Mouse (Mus musculus): ENCODE results near the gene Ubap1l. TPM values are rescaled to one million over a fixed set of nuclear protein-coding genes. Genes with fewer than 3 reads are reported as not detected.

Gene Ubap1l
- polyA plus RNA-seq, 1 experiment from 2014 or later, result 0.73 TPM

DNA sequence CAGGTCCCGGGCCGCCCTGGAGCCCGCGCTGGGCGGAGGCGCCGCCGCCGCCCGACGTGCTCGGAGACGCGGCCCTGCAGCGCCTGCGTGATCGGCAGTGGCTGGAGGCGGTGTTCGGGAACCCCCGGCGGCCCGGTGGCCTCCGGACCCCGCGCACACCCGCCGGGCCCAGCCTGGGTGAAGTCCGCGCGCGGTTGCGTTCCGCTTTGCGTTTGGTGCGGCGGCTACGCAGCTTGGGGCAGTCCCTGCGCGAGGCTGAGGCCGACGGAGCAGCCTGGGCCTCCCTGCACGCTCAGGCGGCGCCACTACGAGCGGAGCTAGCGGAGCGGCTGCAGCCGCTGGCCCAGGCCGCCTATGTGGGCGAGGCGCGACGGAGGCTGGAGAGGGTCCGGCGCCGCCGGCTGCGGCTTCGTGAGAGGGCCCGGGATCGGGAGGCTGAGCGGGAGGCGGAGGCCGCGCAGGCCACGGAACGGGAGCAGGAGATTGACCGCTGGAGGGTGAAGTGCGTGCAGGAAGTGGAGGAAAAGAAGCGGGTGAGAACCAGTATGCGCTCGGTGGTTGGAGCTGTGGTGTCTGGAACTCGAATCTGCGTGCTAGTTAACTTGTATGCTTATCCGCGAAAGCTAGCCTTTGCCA lies 14.2 kb upstream of the Ubap1l start:
- H3K4me3 ChIP-seq (replicated peaks), result peak overlapping the region; percentile 100
- under 1% methylated on average over 75 of the region's 77 CpGs for WGBS
- no peaks in the 10 kb centered on the region for H3K27me3 ChIP-seq
- no peaks in the 10 kb centered on the region for H3K9me3 ChIP-seq
- H3K4me1 ChIP-seq, result peaks cover 27% of the 10 kb centered on the region
- H3K4me2 ChIP-seq, result peak overlapping the region; percentile 98
- H3K27ac ChIP-seq, result peak overlapping the region; percentile 96
- H3K9ac ChIP-seq, result peak overlapping the region; percentile 98
- peak; percentile 82 for ATAC-seq (ENCODE audit: low FRiP score)
- H3K36me3 ChIP-seq (replicated peaks), result no peaks in the 10 kb centered on the region

DNA sequence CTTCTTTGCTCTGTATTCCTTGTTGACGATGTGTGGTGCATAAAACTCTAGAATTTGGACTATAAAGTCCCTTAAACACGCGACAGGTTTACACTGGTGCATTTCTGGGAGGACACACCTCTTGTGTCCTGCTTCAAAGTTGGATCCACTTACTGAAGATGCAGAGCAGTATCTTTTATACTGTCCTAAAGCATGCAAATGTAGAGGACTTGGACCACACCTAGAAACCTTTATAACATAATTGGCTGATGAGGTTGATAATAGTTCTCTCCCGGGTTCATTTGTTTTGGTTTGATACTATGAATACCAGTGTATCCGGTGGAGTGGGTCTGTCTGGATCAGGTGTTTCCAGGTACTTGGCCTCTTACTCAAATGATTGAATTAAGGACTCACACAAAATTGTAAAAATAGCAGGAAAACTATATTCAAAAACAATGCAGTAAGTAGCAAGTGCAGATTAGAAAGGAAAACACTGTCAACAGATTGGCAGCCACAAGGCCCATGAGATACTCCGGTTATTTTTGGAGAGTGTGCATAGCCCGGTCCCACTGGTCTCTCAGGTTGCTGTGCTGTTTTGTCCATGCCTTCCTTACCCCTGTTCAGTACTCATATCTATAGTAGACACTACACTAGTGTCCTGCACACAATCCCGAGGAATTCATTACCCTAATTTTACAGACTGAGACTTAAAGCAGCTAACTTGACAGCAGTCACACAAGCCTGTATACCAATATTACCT lies 13.6 kb upstream of the Ubap1l start:
- H3K36me3 ChIP-seq (replicated peaks), result no peaks in the 10 kb centered on the region
- H3K4me3 ChIP-seq (replicated peaks), result peak overlapping the region; percentile 100
- ATAC-seq (ENCODE audit: low FRiP score), result no peak
- no peak overlapping the region for H3K27ac ChIP-seq
- H3K27me3 ChIP-seq, result no peaks in the 10 kb centered on the region
- H3K4me2 ChIP-seq, result peak overlapping the region; percentile 98
- H3K4me1 ChIP-seq, result peaks cover 27% of the 10 kb centered on the region
- H3K9me3 ChIP-seq, result no peaks in the 10 kb centered on the region
- WGBS, result 52% methylated on average over 8 of the region's 8 CpGs
- H3K9ac ChIP-seq, result peak overlapping the region; percentile 98

DNA sequence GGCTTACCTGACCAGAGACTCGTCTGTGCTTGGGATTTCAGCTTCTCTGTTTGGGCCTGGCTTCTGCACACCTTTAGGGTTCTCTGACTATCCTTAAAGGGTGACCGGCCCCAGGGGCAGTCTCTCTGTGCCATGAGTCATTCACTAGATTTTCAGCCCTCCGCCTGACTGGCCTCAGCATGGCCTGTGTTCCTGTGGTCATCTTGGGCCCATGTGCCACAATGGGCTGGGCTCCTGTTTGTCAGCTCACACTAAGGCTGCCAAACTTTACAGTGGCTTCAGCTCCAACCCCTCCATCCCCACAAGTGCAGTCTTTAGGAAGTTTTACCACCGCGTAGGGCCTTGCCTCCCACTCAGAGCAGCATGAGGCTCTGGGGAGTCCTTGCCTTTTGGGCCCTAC lies 7.6 kb upstream of the Ubap1l start:
- Histone ChIP-seq H3K4me2 (no peak overlapping the region), H3K9me3 (no peaks in the 10 kb centered on the region), H3K36me3 (replicated peaks) (peaks cover 34% of the 10 kb centered on the region), H3K27me3 (no peaks in the 10 kb centered on the region), H3K4me3 (replicated peaks) (no peak overlapping the region), H3K9ac (no peak overlapping the region), H3K27ac (no peak overlapping the region), H3K4me1 (peaks cover 11% of the 10 kb centered on the region)
- no peak for ATAC-seq (ENCODE audit: low FRiP score)
- 92% methylated on average over 5 of the region's 5 CpGs for WGBS

DNA sequence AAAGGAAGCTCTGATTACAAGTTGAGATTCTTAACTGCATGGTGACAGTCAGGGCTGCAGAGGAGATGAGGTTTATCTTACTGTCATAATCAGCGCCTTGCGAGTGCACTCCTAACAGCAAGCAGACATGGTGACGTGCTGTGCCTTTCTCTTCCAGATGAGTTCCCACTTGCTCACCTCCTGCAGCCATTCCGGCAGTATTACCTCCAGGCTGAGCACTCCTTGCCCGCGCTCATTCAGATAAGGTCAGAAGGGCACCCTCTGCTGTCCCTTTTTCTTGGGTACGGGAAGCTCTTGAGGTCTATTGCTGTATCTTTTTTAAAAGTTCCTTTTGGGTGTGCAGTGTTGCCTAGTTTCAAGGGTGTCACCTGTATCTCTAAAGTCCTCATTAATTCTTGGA lies 4.3 kb upstream of the Ubap1l start:
- Histone ChIP-seq H3K27me3 (no peaks in the 10 kb centered on the region), H3K4me3 (replicated peaks) (no peak overlapping the region), H3K27ac (no peak overlapping the region), H3K9ac (no peak overlapping the region), H3K4me1 (no peaks in the 10 kb centered on the region), H3K4me2 (no peak overlapping the region), H3K9me3 (no peaks in the 10 kb centered on the region), H3K36me3 (replicated peaks) (peaks cover 61% of the 10 kb centered on the region)
- WGBS, result 89% methylated on average over 7 of the region's 7 CpGs
- ATAC-seq (ENCODE audit: low FRiP score), result no peak

DNA sequence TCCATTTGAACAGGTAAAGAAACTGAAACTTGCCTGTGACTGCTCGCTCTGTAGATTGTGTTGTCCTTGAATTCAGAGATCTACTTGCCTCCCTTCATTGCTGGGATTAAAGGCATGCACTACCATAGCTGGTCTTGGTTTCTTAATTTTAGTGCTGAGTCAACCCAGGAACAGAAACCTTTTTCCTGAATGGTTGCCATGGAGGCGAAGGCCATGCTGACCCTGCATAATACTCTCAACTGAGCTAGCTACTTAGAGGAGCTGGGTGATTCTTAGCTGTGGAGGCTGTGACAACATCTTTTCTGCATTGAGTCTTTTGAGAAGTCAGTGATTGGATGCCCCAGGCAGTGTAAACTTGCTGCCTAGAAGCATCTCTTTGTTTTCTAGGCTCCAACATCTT lies 3.9 kb upstream of the Ubap1l start:
- H3K9me3 ChIP-seq, result no peaks in the 10 kb centered on the region
- H3K27me3 ChIP-seq, result no peaks in the 10 kb centered on the region
- 92% methylated on average over 2 of the region's 2 CpGs for WGBS

DNA sequence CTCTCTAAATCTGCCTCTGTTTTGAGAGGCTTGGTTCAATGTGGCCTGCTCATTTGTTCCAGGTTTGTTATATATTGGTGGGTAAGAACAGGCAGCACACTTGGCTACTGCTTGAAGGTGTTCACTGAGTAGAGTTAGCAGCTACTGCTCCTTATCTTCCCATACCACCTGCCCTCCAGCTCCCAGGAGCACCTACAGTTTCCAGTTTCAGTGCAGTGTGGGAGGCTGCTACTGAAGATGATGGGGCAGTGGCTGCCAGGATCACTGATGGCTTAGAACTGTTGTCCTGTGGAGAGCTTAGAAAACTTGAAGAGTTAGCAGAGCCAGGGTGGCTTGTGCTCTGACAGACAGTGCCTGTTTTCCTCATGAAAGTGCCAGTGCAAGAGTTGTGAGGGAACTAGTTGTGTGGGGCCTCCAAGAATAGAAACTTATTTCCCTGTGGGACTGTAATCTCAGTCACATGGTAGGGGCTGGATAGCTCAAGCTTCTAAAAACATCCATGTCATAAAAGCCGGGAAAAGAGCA lies 1.8 kb upstream of the Ubap1l start:
- H3K27me3 ChIP-seq, result no peaks in the 10 kb centered on the region
- no peak overlapping the region for H3K4me2 ChIP-seq
- H3K4me3 ChIP-seq (replicated peaks), result no peak overlapping the region
- ATAC-seq (ENCODE audit: low FRiP score), result no peak
- H3K36me3 ChIP-seq (replicated peaks), result peaks cover 74% of the 10 kb centered on the region
- WGBS, result 93% methylated on average over 1 of the region's 1 CpGs
- no peak overlapping the region for H3K9ac ChIP-seq
- no peak overlapping the region for H3K27ac ChIP-seq
- no peaks in the 10 kb centered on the region for H3K9me3 ChIP-seq
- H3K4me1 ChIP-seq, result no peaks in the 10 kb centered on the region

More for the DNA sequence above, 3.9 kb upstream of the Ubap1l start:
- Histone ChIP-seq H3K4me3 (replicated peaks) (no peak overlapping the region), H3K27ac (no peak overlapping the region), H3K36me3 (replicated peaks) (peaks cover 65% of the 10 kb centered on the region), H3K4me2 (no peak overlapping the region), H3K9ac (no peak overlapping the region), H3K4me1 (no peaks in the 10 kb centered on the region)
- ATAC-seq (ENCODE audit: low FRiP score), result no peak

DNA sequence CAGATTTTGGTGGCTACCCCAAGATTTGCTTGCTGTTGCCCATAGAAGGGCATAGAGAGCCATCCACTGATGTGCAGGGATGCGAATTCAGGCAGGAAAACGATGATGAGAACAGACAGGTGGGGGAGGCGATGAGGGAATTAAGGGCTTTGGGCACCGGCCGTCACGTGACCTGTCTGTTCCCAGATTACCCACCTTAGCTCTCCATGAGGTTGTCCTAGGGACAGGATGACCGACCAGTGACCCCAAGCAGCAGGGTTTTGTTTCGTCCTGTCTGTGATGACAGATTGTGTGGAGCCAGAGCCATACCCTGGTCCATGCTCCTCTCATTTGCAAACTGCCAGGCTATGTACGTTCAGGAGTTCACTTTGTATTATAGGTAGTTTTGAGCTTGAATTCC lies 2.8 kb downstream of the Ubap1l start:
- Histone ChIP-seq H3K27me3 (no peaks in the 10 kb centered on the region), H3K4me2 (no peak overlapping the region), H3K27ac (no peak overlapping the region), H3K4me1 (peaks cover 5% of the 10 kb centered on the region), H3K9ac (no peak overlapping the region), H3K36me3 (replicated peaks) (peaks cover 35% of the 10 kb centered on the region), H3K4me3 (replicated peaks) (no peak overlapping the region), H3K9me3 (no peaks in the 10 kb centered on the region)
- no peak for ATAC-seq (ENCODE audit: low FRiP score)
- 75% methylated on average over 9 of the region's 9 CpGs for WGBS

DNA sequence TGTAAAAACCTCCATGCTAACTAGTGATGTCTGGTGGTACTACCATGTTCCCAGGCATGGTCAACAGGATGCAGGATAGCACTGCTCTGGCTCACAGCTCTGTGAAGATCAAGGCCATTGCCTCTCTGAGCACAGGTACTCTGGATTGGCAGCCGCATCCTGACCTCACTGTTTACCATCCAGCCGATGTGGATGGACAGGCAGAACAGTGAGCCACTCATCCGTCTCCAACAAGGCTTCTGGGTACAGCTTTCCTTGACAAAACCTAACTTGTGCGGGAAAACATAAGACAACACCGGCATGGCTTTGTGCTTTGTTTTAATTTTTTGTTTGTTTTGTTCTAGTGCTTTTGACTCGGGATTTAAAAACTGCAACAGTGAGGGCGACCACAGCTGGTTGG lies 4.9 kb downstream of the Ubap1l start:
- H3K4me1 ChIP-seq, result peaks cover 5% of the 10 kb centered on the region
- H3K9ac ChIP-seq, result no peak overlapping the region
- H3K27ac ChIP-seq, result no peak overlapping the region
- ATAC-seq (ENCODE audit: low FRiP score), result no peak
- WGBS, result 92% methylated on average over 7 of the region's 7 CpGs
- H3K4me3 ChIP-seq (replicated peaks), result no peak overlapping the region
- no peaks in the 10 kb centered on the region for H3K9me3 ChIP-seq
- H3K4me2 ChIP-seq, result no peak overlapping the region
- no peaks in the 10 kb centered on the region for H3K27me3 ChIP-seq
- H3K36me3 ChIP-seq (replicated peaks), result peaks cover 21% of the 10 kb centered on the region

DNA sequence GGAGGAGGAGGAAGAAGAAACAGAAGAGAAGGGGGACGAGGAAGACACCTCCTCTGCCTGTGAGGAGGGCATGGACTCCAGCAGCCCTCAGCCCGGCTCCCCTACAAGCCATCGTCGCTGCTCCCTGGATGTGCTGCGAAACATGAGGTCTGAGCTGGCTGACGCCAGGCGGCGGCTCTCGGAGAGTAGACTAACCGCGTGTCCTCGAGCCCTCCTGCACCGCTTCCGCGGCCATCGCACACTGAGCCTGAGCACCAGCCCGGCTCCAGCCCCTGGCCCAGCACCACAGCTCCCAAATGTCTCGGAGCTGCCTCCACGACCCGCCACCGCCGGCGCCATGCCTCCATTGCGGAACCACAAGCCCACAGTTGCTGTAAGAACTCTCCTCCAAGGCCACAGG lies 10.9 kb downstream of the Ubap1l start:
- Histone ChIP-seq H3K36me3 (replicated peaks) (peaks cover 9% of the 10 kb centered on the region), H3K27ac (no peak overlapping the region), H3K27me3 (no peaks in the 10 kb centered on the region), H3K4me2 (no peak overlapping the region), H3K4me3 (replicated peaks) (no peak overlapping the region), H3K9me3 (no peaks in the 10 kb centered on the region), H3K4me1 (peaks cover 5% of the 10 kb centered on the region), H3K9ac (no peak overlapping the region)
- ATAC-seq (ENCODE audit: low FRiP score), result no peak
- WGBS, result 86% methylated on average over 24 of the region's 24 CpGs

DNA sequence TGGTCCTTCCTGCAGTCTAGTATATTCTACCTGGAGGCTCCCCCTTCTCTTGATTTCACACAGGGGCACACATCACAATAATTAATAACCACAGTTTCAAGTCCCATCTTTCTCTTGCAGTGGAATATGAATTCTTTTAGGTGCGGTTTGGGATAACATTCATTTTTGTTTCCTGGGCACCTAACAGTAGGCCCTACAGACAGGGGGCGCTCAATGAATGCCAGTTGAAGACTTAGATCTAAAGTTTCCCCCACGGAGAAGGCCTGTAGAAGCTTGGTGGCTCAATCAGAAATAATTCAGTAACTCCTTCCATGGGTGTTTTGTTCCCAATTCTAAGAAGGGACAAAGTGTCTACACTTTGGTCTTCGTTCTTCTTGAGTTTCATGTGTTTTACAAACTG lies 11.6 kb downstream of the Ubap1l start:
- WGBS, result 72% methylated on average over 4 of the region's 4 CpGs
- H3K9ac ChIP-seq, result no peak overlapping the region
- no peaks in the 10 kb centered on the region for H3K4me1 ChIP-seq
- peaks cover 9% of the 10 kb centered on the region for H3K36me3 ChIP-seq (replicated peaks)
- no peak overlapping the region for H3K4me2 ChIP-seq
- H3K4me3 ChIP-seq (replicated peaks), result no peak overlapping the region
- H3K27me3 ChIP-seq, result no peaks in the 10 kb centered on the region
- H3K27ac ChIP-seq, result no peak overlapping the region
- no peaks in the 10 kb centered on the region for H3K9me3 ChIP-seq
- no peak for ATAC-seq (ENCODE audit: low FRiP score)

DNA sequence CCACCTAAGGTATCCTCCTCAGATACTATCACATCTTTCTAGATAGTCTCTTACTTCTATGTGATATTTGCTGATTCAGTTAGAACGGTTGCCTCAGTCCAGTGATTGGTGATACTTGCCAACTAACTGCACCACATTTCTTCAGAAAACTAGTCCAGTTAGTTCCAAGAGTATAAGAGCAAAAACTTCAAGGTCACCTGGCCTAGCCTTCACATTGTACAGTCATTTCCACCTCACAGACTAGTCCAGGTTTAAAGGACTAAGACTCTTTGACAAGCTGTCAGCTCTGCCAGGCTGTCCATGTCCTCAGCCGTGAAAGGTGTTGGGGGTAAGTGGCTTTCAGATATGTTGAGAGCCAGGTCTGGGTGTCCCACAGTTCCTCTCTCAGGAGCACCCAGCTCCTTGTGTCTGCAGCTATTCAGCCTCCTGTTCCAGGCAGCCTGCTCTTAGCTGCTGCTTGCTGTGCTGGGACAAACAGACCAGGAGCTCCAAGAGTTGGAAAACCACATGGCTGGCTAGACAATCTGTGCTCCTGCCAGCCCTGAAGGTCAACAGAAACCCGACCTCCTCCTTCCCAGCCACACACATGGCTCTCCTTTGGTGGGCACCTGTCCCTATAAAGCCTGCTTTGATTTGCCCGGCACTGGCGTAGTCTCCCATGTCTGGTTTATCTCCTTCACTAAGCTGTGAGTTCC lies 13.8 kb downstream of the Ubap1l start:
- Histone ChIP-seq H3K9me3 (no peaks in the 10 kb centered on the region), H3K4me2 (no peak overlapping the region), H3K27ac (no peak overlapping the region), H3K36me3 (replicated peaks) (peaks cover 13% of the 10 kb centered on the region), H3K4me1 (no peaks in the 10 kb centered on the region), H3K4me3 (replicated peaks) (no peak overlapping the region), H3K9ac (no peak overlapping the region), H3K27me3 (no peaks in the 10 kb centered on the region)
- WGBS, result 89% methylated on average over 5 of the region's 5 CpGs
- no peak for ATAC-seq (ENCODE audit: low FRiP score)

DNA sequence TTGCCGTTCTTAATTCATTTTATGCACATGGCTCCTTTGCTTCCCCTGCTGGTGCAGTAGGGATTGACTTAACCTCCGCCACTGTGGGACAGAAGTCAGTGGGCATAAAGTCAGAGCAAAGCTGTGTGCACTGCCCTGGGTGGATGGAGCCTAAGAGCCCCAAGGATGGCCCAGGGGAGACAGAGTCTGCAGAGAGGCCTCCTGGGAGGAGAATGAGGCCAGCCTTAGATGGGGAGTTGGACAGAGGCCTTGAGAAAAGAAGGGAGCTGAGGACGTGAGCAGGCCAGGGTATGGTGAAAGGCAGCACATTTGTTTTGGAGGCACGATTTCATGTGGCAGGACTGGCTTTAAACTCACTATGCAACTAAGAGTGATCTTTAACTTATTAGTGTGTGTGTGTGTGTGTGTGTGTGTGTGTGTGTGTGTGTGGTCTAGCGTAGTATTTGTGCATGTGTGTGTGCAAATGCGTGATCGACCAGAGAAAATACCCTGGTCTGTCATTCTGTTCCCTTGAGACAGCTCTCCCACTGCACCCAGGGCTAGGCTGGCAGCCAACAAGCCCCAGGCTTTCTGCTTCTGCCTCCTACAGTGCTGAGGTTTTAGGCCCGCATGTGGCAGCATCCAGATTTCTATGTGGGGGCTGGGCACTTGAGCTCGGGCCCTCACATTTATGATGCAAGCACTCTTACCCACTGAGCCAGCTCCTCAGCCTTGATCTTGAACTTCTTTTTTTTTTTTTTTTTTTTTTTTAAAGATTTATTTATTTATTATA lies 14.5 kb downstream of the Ubap1l start:
- H3K4me2 ChIP-seq, result no peak overlapping the region
- H3K9me3 ChIP-seq, result no peaks in the 10 kb centered on the region
- no peak overlapping the region for H3K9ac ChIP-seq
- H3K27ac ChIP-seq, result no peak overlapping the region
- 87% methylated on average over 9 of the region's 9 CpGs for WGBS
- no peak overlapping the region for H3K4me3 ChIP-seq (replicated peaks)
- no peak for ATAC-seq (ENCODE audit: low FRiP score)
- H3K36me3 ChIP-seq (replicated peaks), result peaks cover 13% of the 10 kb centered on the region
- H3K4me1 ChIP-seq, result no peaks in the 10 kb centered on the region
- no peaks in the 10 kb centered on the region for H3K27me3 ChIP-seq

Data from forebrain, embryonic 12.5 days (tissue).